ENCODE assay signal across 18 mouse cellular contexts in genomic region chr11:120641869-120642268, GRCm38 (mm10). TPM values are rescaled to one million over a fixed set of nuclear protein-coding genes. Genes with fewer than 3 reads are reported as not detected.
DNase-seq lines count a peak whose midpoint lies in the region; ATAC-seq lines count a peak whose summit lies in the region.
"Had no signal": no experiment of that assay in that cellular context is flagged by ENCODE, and none has a peak within 500 bp of the region (broad histone marks: within the 10 kb centered on the region; RNA-seq: fewer than 3 reads in every experiment).

No protein-coding gene starts in this region.

- no peaks in the 10 kb centered on the region for H3K36me3 ChIP-seq in embryonic facial prominence, embryonic 13.5 days
- no peaks in the 10 kb centered on the region for H3K36me3 ChIP-seq in embryonic facial prominence, embryonic 10.5 days (replicated peaks)
- H3K36me3 ChIP-seq in intestine, embryonic 15.5 days = no peaks in the 10 kb centered on the region
- no peaks in the 10 kb centered on the region for H3K36me3 ChIP-seq in intestine, embryonic 16.5 days (ENCODE audit: control insufficient read depth, insufficient read depth, low read length)
- no peaks in the 10 kb centered on the region for H3K36me3 ChIP-seq in neural tube, embryonic 15.5 days

- peaks cover 19% of the 10 kb centered on the region for H3K4me1 ChIP-seq in embryonic facial prominence, embryonic 13.5 days
- H3K4me1 ChIP-seq in embryonic facial prominence, embryonic 10.5 days = peaks cover 31% of the 10 kb centered on the region
- peaks cover 9% of the 10 kb centered on the region for H3K4me1 ChIP-seq in intestine, embryonic 15.5 days (replicated peaks)
- peaks cover 11% of the 10 kb centered on the region for H3K4me1 ChIP-seq in intestine, embryonic 16.5 days (ENCODE audit: control insufficient read depth, insufficient read depth, low read length)
- H3K4me1 ChIP-seq in neural tube, embryonic 15.5 days = peaks cover 15% of the 10 kb centered on the region

- no peak overlapping the region for H3K27ac ChIP-seq in embryonic facial prominence, embryonic 13.5 days
- H3K27ac ChIP-seq in embryonic facial prominence, embryonic 10.5 days (replicated peaks) = no peak overlapping the region
- H3K27ac ChIP-seq in intestine, embryonic 15.5 days = no peak overlapping the region
- no peak overlapping the region for H3K27ac ChIP-seq in intestine, embryonic 16.5 days (ENCODE audit: low read length)
- H3K27ac ChIP-seq in neural tube, embryonic 15.5 days (replicated peaks) = no peak overlapping the region

- H3K4me2 ChIP-seq in embryonic facial prominence, embryonic 13.5 days = peak overlapping the region; percentile 94; the same call in 1 of the 2 replicates
- peak overlapping the region; percentile 97; the same call in 1 of the 2 replicates for H3K4me2 ChIP-seq in intestine, embryonic 15.5 days (replicated peaks)
- no peak overlapping the region for H3K4me2 ChIP-seq in intestine, embryonic 16.5 days (ENCODE audit: low read depth, low read length)
- H3K4me2 ChIP-seq in neural tube, embryonic 15.5 days = 0 out of 2 replicates have a peak overlapping the region, but pooled peaks have one; percentile 95

- WGBS in embryonic facial prominence, embryonic 13.5 days = 85% methylated on average over 8 of the region's 8 CpGs
- 90% methylated on average over 8 of the region's 8 CpGs for WGBS in embryonic facial prominence, embryonic 10.5 days
- WGBS in intestine, embryonic 15.5 days = 81% methylated on average over 8 of the region's 8 CpGs
- 83% methylated on average over 8 of the region's 8 CpGs for WGBS in intestine, embryonic 16.5 days
- WGBS in neural tube, embryonic 15.5 days = 83% methylated on average over 8 of the region's 8 CpGs

- peak overlapping the region; percentile 80 for H3K9ac ChIP-seq in embryonic facial prominence, embryonic 13.5 days
- H3K9ac ChIP-seq in intestine, embryonic 15.5 days = no peak overlapping the region
- no peak overlapping the region for H3K9ac ChIP-seq in intestine, embryonic 16.5 days (ENCODE audit: low read depth, low read length)
- peak overlapping the region; percentile 76; the same call in 1 of the 2 replicates for H3K9ac ChIP-seq in neural tube, embryonic 15.5 days (replicated peaks)

- ATAC-seq in embryonic facial prominence, embryonic 13.5 days (ENCODE audit: insufficient number of reproducible peaks, insufficient read depth, low FRiP score, low TSS enrichment, low read depth) = no peak
- ATAC-seq in intestine, embryonic 15.5 days = no peak
- ATAC-seq in intestine, embryonic 16.5 days = no peak
- ATAC-seq in neural tube, embryonic 15.5 days (ENCODE audit: low FRiP score) = no peak
- ATAC-seq: forebrain, embryonic 16.5 days; inflammation-experienced regulatory T-cells, adult 6 months had no signal

- no peaks in the 10 kb centered on the region for H3K9me3 ChIP-seq in embryonic facial prominence, embryonic 13.5 days
- H3K9me3 ChIP-seq in embryonic facial prominence, embryonic 10.5 days = no peaks in the 10 kb centered on the region
- no peaks in the 10 kb centered on the region for H3K9me3 ChIP-seq in intestine, embryonic 15.5 days
- no peaks in the 10 kb centered on the region for H3K9me3 ChIP-seq in intestine, embryonic 16.5 days (ENCODE audit: control insufficient read depth, low read length)
- H3K9me3 ChIP-seq in neural tube, embryonic 15.5 days (replicated peaks) = no peaks in the 10 kb centered on the region

- H3K27me3 ChIP-seq in embryonic facial prominence, embryonic 13.5 days = peaks cover 3% of the 10 kb centered on the region; the same call in 1 of the 2 replicates
- peaks cover 40% of the 10 kb centered on the region for H3K27me3 ChIP-seq in embryonic facial prominence, embryonic 10.5 days (replicated peaks; ENCODE audit: low read depth, poor library complexity, severe bottlenecking)
- 0 out of 2 replicates have a peak, but pooled peaks cover 1% of the 10 kb centered on the region for H3K27me3 ChIP-seq in intestine, embryonic 15.5 days (replicated peaks)
- no peaks in the 10 kb centered on the region for H3K27me3 ChIP-seq in intestine, embryonic 16.5 days (replicated peaks; ENCODE audit: control insufficient read depth, insufficient read depth, low read length)
- no peaks in the 10 kb centered on the region for H3K27me3 ChIP-seq in neural tube, embryonic 15.5 days (replicated peaks)

- no peak overlapping the region for H3K4me3 ChIP-seq in embryonic facial prominence, embryonic 13.5 days
- no peak overlapping the region; the same call in 1 of the 2 replicates for H3K4me3 ChIP-seq in embryonic facial prominence, embryonic 10.5 days
- no peak overlapping the region for H3K4me3 ChIP-seq in intestine, embryonic 15.5 days (replicated peaks)
- no peak overlapping the region for H3K4me3 ChIP-seq in intestine, embryonic 16.5 days (ENCODE audit: low read length)
- no peak overlapping the region for H3K4me3 ChIP-seq in neural tube, embryonic 15.5 days (replicated peaks)

- DNase-seq in embryonic facial prominence, embryonic 10.5 days (ENCODE audit: low spot score) = no peak
- DNase-seq in testis, postnatal 10 days (ENCODE audit: low spot score) = peak; percentile 35
- no peak for DNase-seq in testis, postnatal 14 days (ENCODE audit: low spot score)
- no peak for DNase-seq in left cerebral cortex, adult 18-20 months (ENCODE audit: low spot score in 2 of 2)
- DNase-seq: adrenal gland, postnatal 14 days; cerebellum, postnatal 10 days; gastrocnemius, postnatal 10 days; kidney, postnatal 10 days; layer of hippocampus, adult 9-11 months; lung, adult 18-20 months; retina, postnatal 1 day had no signal

RNA-seq across cellular contexts. Expression of gene Pycr1, which starts 1.7 kb away (rescaled TPM):
- polyA plus RNA-seq in embryonic facial prominence, embryonic 13.5 days (2015; fragmentation: Nextera tagmentation; extraction: Ambion mirVana) = 27.7 and 34.9 TPM in 2 replicates
- polyA plus RNA-seq in embryonic facial prominence, embryonic 10.5 days (2016; fragmentation: Nextera tagmentation; extraction: Ambion mirVana) = 32.7 and 33.7 TPM in 2 replicates
- polyA plus RNA-seq in intestine, embryonic 15.5 days (2015; fragmentation: Nextera tagmentation; extraction: Ambion mirVana) = 26.4 TPM in 2 replicates
- polyA plus RNA-seq in intestine, embryonic 16.5 days (2015; fragmentation: Nextera tagmentation; extraction: Ambion mirVana) = 24.8 and 26.6 TPM in 2 replicates
- polyA plus RNA-seq in neural tube, embryonic 15.5 days (2015; fragmentation: Nextera tagmentation; extraction: Ambion mirVana) = 19.1 and 20.8 TPM in 2 replicates
- 1 to 10 TPM; 1.0 to 1.6 TPM for total RNA-seq in left cerebral cortex, adult 18-20 months (2021)

RNA-seq across cellular contexts. Expression of gene Myadml2, which starts 6.1 kb away (rescaled TPM):
- polyA plus RNA-seq in embryonic facial prominence, embryonic 13.5 days (2015; fragmentation: Nextera tagmentation; extraction: Ambion mirVana) = not detected in 2 replicates
- polyA plus RNA-seq in embryonic facial prominence, embryonic 10.5 days (2016; fragmentation: Nextera tagmentation; extraction: Ambion mirVana) = not detected in 2 replicates
- not detected in 2 replicates for polyA plus RNA-seq in intestine, embryonic 15.5 days (2015; fragmentation: Nextera tagmentation; extraction: Ambion mirVana)
- 0.26 TPM in 1 of 2 replicates, not detected in the other for polyA plus RNA-seq in intestine, embryonic 16.5 days (2015; fragmentation: Nextera tagmentation; extraction: Ambion mirVana)
- 2.5 and 2.6 TPM in 2 replicates for polyA plus RNA-seq in neural tube, embryonic 15.5 days (2015; fragmentation: Nextera tagmentation; extraction: Ambion mirVana)
- total RNA-seq in left cerebral cortex, adult 18-20 months (2021) = 1 to 10 TPM; 7.3 to 8.2 TPM
- total RNA-seq: adrenal gland, postnatal 14 days had no signal
- polyA plus RNA-seq: embryonic facial prominence, embryonic 11.5 days; inflammation-experienced regulatory T-cells, adult 6 months had no signal

RNA-seq across cellular contexts. Expression of gene Mafg, which starts 8.5 kb away (rescaled TPM):
- polyA plus RNA-seq in embryonic facial prominence, embryonic 13.5 days (2015; fragmentation: Nextera tagmentation; extraction: Ambion mirVana) = 22.0 and 30.0 TPM in 2 replicates
- polyA plus RNA-seq in embryonic facial prominence, embryonic 10.5 days (2016; fragmentation: Nextera tagmentation; extraction: Ambion mirVana) = 24.2 and 25.1 TPM in 2 replicates
- 26.9 and 28.5 TPM in 2 replicates for polyA plus RNA-seq in intestine, embryonic 15.5 days (2015; fragmentation: Nextera tagmentation; extraction: Ambion mirVana)
- 16.3 and 16.9 TPM in 2 replicates for polyA plus RNA-seq in intestine, embryonic 16.5 days (2015; fragmentation: Nextera tagmentation; extraction: Ambion mirVana)
- polyA plus RNA-seq in neural tube, embryonic 15.5 days (2015; fragmentation: Nextera tagmentation; extraction: Ambion mirVana) = 40.1 and 41.0 TPM in 2 replicates
- 10 to 100 TPM; 86.8 to 94.3 TPM for total RNA-seq in left cerebral cortex, adult 18-20 months (2021)

RNA-seq across cellular contexts. Expression of gene Sirt7, which starts 16.8 kb away (rescaled TPM):
- polyA plus RNA-seq in embryonic facial prominence, embryonic 13.5 days (2015; fragmentation: Nextera tagmentation; extraction: Ambion mirVana) = 26.6 and 30.0 TPM in 2 replicates
- 27.7 and 29.5 TPM in 2 replicates for polyA plus RNA-seq in embryonic facial prominence, embryonic 10.5 days (2016; fragmentation: Nextera tagmentation; extraction: Ambion mirVana)
- polyA plus RNA-seq in intestine, embryonic 15.5 days (2015; fragmentation: Nextera tagmentation; extraction: Ambion mirVana) = 40.1 and 42.2 TPM in 2 replicates
- 47.7 and 52.9 TPM in 2 replicates for polyA plus RNA-seq in intestine, embryonic 16.5 days (2015; fragmentation: Nextera tagmentation; extraction: Ambion mirVana)
- 43.2 and 45.1 TPM in 2 replicates for polyA plus RNA-seq in neural tube, embryonic 15.5 days (2015; fragmentation: Nextera tagmentation; extraction: Ambion mirVana)
- total RNA-seq in left cerebral cortex, adult 18-20 months (2021) = 10 to 100 TPM; 34.9 to 38.6 TPM

RNA-seq across cellular contexts. Expression of gene Notum, which starts 19.1 kb away (rescaled TPM):
- polyA plus RNA-seq in embryonic facial prominence, embryonic 13.5 days (2015; fragmentation: Nextera tagmentation; extraction: Ambion mirVana) = 4.3 and 7.2 TPM in 2 replicates
- polyA plus RNA-seq in embryonic facial prominence, embryonic 10.5 days (2016; fragmentation: Nextera tagmentation; extraction: Ambion mirVana) = 4.4 and 4.8 TPM in 2 replicates
- 1.6 and 3.0 TPM in 2 replicates for polyA plus RNA-seq in intestine, embryonic 15.5 days (2015; fragmentation: Nextera tagmentation; extraction: Ambion mirVana)
- polyA plus RNA-seq in intestine, embryonic 16.5 days (2015; fragmentation: Nextera tagmentation; extraction: Ambion mirVana) = 0.54 and 1.0 TPM in 2 replicates
- polyA plus RNA-seq in neural tube, embryonic 15.5 days (2015; fragmentation: Nextera tagmentation; extraction: Ambion mirVana) = 6.1 and 7.1 TPM in 2 replicates
- total RNA-seq in left cerebral cortex, adult 18-20 months (2021) = 1 to 10 TPM; 2.7 to 5.0 TPM
- polyA plus RNA-seq: inflammation-experienced regulatory T-cells, adult 6 months had no signal

Comparison
In these comparisons a context has a peak if more than half of its experiments do, and no peak if none do; other contexts are left out.
1. H3K9ac ChIP-seq: peak in embryonic facial prominence, embryonic 13.5 days (single experiment) and neural tube, embryonic 15.5 days (single experiment); none in intestine, embryonic 15.5 days (single experiment) and intestine, embryonic 16.5 days (single experiment).